Mouse (Mus musculus): Measurements from ENCODE around the gene Cdyl2. TPM values are rescaled to one million over a fixed set of nuclear protein-coding genes. Genes with fewer than 3 reads are reported as not detected.

Gene Cdyl2
- polyA plus RNA-seq, 1 experiment from 2014 or later = 8.6 TPM

DNA sequence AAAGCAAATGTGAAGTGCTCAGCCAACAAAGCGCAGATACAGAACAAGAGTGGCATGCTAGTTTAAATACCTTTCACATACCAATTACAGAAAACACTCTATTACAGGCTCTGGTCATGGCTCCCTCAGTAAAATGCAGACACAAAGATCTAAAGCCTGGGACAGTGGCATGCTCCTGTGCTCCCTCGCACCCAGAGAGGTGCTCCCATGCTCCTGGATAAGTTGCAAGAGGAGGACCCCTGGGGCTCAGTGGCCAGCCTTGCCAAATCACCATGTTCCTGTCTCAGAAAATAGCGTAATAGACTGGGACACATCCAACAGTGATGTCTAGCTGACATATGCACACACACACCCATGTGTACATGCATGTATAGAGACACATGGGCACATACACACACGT, 98.4 kb downstream of the Cdyl2 start:
- H3K27ac ChIP-seq = no peak overlapping the region
- no peaks in the 10 kb centered on the region for H3K36me3 ChIP-seq (replicated peaks)
- H3K27me3 ChIP-seq (ENCODE audit: poor library complexity, severe bottlenecking) = no peaks in the 10 kb centered on the region
- no peak overlapping the region for H3K4me3 ChIP-seq
- WGBS = 90% methylated on average over 4 of the region's 4 CpGs
- H3K9me3 ChIP-seq = no peaks in the 10 kb centered on the region
- DNase-seq (ENCODE audit: extremely low spot score, low spot score) = no peak
- no peaks in the 10 kb centered on the region for H3K4me1 ChIP-seq

DNA sequence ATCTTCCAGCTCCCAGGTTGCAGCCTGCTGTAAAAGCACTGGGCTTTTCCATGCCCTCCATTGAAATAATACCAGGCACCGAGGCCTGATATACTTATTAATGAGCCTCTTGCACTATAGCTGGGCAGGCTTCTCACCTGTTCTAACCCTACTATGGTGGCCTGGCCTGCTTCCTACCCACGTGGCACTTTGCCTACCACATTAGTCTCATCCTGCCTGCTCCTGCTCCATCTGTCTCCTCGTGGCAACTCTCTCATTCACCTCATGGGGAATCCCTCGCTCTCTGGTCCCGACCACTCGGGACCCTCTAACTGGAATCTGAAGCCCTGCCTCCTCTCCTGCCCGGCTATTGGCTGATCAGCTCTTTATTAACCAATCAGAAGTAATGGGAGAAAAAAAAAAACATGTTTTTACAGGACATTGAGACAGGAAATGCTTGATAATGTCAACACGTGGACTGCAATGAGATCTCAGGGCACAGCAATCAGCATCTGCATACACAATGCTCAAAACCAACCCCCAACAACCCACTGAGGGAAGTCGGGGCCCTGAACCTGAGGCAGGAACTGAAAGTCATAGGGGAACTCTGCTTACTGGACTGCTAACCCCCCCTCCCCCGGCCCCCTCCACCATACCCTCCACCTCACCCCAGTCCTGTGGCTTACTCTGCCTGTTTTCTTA, 99.2 kb downstream of the Cdyl2 start:
- Histone ChIP-seq H3K36me3 (replicated peaks) (no peaks in the 10 kb centered on the region), H3K27me3 (ENCODE audit: poor library complexity, severe bottlenecking) (no peaks in the 10 kb centered on the region), H3K9me3 (no peaks in the 10 kb centered on the region), H3K27ac (no peak overlapping the region), H3K4me1 (no peaks in the 10 kb centered on the region), H3K4me3 (no peak overlapping the region)
- 74% methylated on average over 10 of the region's 10 CpGs for WGBS
- DNase-seq (ENCODE audit: extremely low spot score, low spot score) = no peak

DNA sequence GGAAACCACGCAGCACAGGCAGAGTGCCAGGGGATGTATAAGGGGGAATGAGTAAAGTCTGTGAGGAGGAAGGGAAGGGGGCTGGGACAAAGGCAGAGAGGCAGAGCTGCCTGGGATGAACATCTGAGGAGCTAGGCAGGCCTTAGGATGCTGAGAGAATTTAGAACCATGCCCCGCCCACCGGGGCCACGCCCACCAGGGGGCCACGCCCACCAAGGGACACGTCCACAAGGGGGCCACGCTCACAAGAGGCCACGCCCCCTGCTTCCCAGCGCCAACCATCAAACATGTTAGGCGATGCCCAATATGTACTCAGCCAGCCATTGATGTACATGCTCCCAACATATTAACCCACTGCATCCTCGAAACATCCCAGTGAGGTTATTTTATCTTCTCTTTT, 102.7 kb downstream of the Cdyl2 start:
- H3K27ac ChIP-seq = no peak overlapping the region
- H3K27me3 ChIP-seq (ENCODE audit: poor library complexity, severe bottlenecking) = no peaks in the 10 kb centered on the region
- H3K4me1 ChIP-seq = no peaks in the 10 kb centered on the region
- no peaks in the 10 kb centered on the region for H3K9me3 ChIP-seq
- no peak for DNase-seq (ENCODE audit: extremely low spot score, low spot score)
- WGBS = 37% methylated on average over 11 of the region's 11 CpGs
- H3K36me3 ChIP-seq (replicated peaks) = no peaks in the 10 kb centered on the region
- no peak overlapping the region for H3K4me3 ChIP-seq

DNA sequence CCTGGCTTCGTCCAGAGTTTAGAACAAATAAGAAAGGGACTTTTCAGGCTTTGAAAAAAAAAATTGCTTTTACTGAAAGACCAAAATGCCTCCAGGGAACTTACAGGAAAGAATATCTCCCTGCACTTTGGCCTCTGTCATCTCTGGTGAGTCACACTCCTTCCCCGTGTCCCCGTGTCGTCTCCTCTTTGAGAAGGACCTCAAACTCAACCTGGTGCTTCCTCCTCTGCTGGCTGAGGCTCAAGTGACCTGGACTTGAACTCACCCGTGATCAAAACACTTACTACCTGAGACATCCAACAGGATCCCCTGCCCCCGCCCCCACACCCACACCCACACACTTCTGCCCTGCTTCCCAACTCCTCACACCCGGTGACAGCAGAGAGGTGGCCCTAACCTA, 103.8 kb downstream of the Cdyl2 start:
- 89% methylated on average over 7 of the region's 7 CpGs for WGBS
- Histone ChIP-seq H3K27ac (no peak overlapping the region), H3K4me1 (no peaks in the 10 kb centered on the region), H3K9me3 (no peaks in the 10 kb centered on the region), H3K36me3 (replicated peaks) (no peaks in the 10 kb centered on the region), H3K27me3 (ENCODE audit: poor library complexity, severe bottlenecking) (no peaks in the 10 kb centered on the region), H3K4me3 (no peak overlapping the region)
- no peak for DNase-seq (ENCODE audit: extremely low spot score, low spot score)

DNA sequence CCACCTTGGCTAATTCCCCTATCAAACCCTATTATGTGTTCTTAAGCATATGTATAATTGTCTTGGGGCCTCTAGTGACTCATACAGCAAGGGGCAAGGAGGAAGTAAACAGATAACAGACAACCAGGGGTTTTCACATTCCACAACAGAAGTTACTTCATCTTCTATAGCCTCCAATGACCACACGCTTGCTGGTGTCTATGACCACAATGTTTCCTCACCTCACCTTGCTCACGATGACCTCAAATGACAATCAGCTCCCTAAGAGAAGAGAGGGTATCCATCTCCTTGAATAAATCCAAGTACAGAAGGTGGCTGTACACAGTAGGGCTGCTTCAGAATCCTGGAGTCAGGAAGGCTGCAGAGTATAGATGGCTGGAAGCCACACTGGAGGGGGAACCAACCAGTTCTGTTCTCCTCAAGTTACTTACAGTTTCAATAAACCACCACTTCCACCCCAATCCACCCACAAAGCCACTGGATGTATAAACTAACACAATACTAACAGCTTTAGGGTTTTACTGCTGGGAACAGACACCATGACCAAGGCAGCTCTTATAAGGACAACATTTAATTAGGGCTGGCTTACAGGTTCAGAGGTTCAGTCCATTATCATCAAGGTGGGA, 104.8 kb downstream of the Cdyl2 start:
- 96% methylated on average over 2 of the region's 2 CpGs for WGBS
- no peak overlapping the region for H3K4me3 ChIP-seq
- DNase-seq (ENCODE audit: extremely low spot score, low spot score) = no peak
- H3K27me3 ChIP-seq (ENCODE audit: poor library complexity, severe bottlenecking) = no peaks in the 10 kb centered on the region
- no peak overlapping the region for H3K27ac ChIP-seq
- no peaks in the 10 kb centered on the region for H3K4me1 ChIP-seq
- no peaks in the 10 kb centered on the region for H3K9me3 ChIP-seq
- no peaks in the 10 kb centered on the region for H3K36me3 ChIP-seq (replicated peaks)

DNA sequence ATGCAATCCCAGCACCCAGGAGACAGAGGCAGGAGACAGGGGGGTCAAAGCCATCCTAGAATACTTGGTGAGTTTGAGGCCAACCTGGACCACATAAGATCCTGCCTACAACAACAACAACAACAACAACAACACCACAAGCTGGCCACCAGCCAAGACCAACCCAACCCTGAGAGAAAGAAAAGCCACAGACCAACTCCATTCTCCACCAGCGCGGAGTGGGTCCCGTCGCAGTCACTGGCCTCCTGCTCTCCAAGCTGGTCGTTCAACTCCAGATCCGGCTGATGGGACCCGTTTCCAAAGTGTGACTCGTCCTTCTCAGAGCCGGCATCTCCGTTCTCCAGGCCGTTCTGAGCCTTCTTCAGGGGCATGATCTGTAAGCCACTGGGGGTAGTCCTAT, 109.2 kb downstream of the Cdyl2 start:
- Histone ChIP-seq H3K4me1 (no peaks in the 10 kb centered on the region), H3K4me3 (no peak overlapping the region), H3K27me3 (ENCODE audit: poor library complexity, severe bottlenecking) (no peaks in the 10 kb centered on the region), H3K36me3 (replicated peaks) (no peaks in the 10 kb centered on the region), H3K9me3 (no peaks in the 10 kb centered on the region), H3K27ac (no peak overlapping the region)
- 94% methylated on average over 11 of the region's 11 CpGs for WGBS
- no peak for DNase-seq (ENCODE audit: extremely low spot score, low spot score)

DNA sequence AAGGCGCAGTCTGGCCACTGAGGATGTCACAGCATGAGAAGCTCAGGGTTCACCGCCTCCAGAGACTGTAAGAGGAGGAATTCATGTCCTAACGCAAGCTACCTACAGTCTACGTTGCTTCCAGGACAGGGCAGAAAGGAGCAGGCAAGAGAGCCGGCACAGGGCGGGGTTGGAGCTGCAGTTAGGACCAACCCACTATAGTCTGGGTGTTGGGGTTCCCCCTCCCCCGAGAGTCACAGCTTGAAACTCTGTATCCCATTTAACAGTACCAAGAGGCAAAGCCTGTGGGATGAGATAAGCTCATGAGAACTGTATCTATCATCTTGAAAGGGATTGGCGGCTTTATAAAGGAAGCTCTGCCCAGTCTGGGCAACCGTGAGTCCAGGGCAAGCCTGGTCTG, 110.5 kb downstream of the Cdyl2 start:
- H3K4me3 ChIP-seq = no peak overlapping the region
- 82% methylated on average over 9 of the region's 9 CpGs for WGBS
- no peaks in the 10 kb centered on the region for H3K27me3 ChIP-seq (ENCODE audit: poor library complexity, severe bottlenecking)
- H3K9me3 ChIP-seq = no peaks in the 10 kb centered on the region
- no peaks in the 10 kb centered on the region for H3K4me1 ChIP-seq
- H3K27ac ChIP-seq = no peak overlapping the region
- no peaks in the 10 kb centered on the region for H3K36me3 ChIP-seq (replicated peaks)
- DNase-seq (ENCODE audit: extremely low spot score, low spot score) = no peak

DNA sequence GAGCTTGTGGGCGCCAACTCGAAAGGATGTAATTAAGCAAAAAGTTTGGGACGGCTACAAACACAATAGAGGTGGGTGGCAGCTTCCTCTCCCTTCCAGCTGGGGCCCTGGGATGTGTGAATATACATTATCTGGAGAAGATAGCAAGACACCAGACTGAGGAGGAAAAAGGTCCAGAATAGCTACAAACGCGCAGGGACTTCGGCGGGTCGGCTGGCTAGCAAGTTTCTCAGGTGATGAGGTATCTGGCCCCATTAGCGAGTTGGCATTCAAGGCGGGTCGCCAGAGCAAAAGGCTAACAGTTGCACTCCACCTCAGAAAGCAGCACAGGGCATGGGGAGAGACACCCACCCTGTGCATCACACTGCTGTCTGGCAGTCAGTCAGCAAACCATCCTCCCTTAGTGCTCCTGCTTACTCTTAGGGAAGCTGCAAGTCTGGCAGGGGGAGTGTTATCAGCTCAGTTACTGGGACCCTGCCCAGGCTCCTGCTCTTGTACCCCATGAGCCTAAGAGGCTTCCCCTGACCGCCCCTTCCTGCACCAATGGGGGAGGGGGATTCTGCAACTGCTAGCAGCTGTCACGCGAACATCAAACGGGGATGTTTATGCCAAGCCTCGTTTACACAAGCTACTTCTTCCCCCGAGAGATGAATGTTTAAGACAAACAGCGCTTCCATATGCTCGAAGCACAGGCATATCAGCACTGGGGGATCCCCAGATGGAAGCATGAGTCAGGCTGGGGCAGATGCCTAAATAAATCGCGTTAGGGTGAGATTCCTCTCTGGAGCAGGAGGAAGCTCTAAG, 111.4 kb downstream of the Cdyl2 start:
- H3K36me3 ChIP-seq (replicated peaks) = no peaks in the 10 kb centered on the region
- H3K27me3 ChIP-seq (ENCODE audit: poor library complexity, severe bottlenecking) = no peaks in the 10 kb centered on the region
- WGBS = 84% methylated on average over 21 of the region's 21 CpGs
- H3K27ac ChIP-seq = no peak overlapping the region
- no peak overlapping the region for H3K4me3 ChIP-seq
- H3K9me3 ChIP-seq = no peaks in the 10 kb centered on the region
- no peak for DNase-seq (ENCODE audit: extremely low spot score, low spot score)
- no peaks in the 10 kb centered on the region for H3K4me1 ChIP-seq

DNA sequence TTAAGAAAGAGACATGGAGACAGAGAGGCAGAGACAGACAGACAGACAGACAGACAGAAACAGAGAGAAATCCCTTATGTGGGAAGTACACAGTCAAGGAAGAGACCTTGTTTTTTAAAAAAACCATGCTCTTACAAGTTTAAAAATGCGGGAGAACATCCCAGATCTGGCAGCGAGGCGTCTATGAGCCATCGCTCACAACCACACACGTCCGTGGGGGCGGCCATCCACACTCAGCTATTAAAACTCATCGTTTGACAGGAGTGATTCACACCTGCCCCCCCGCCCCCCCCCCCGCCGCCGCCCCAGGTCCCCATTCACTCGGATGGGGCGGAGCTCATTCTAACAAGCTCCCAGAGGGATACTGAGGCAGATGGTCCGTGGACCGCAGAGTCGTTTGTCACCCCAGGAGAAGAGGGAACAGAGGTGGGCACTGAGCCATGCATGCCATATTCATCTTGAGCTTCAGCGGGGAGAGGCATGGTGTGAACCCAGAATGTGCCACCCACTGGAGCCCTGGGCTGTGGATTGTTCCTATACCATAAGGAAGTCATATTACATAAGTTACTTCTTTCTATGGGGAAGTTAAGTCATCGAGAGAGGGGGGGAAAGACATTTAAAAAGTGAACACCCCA, 113.0 kb downstream of the Cdyl2 start:
- no peaks in the 10 kb centered on the region for H3K9me3 ChIP-seq
- no peak overlapping the region for H3K27ac ChIP-seq
- no peak overlapping the region for H3K4me3 ChIP-seq
- no peaks in the 10 kb centered on the region for H3K36me3 ChIP-seq (replicated peaks)
- no peaks in the 10 kb centered on the region for H3K4me1 ChIP-seq
- H3K27me3 ChIP-seq (ENCODE audit: poor library complexity, severe bottlenecking) = no peaks in the 10 kb centered on the region
- 85% methylated on average over 19 of the region's 19 CpGs for WGBS
- DNase-seq (ENCODE audit: extremely low spot score, low spot score) = no peak

DNA sequence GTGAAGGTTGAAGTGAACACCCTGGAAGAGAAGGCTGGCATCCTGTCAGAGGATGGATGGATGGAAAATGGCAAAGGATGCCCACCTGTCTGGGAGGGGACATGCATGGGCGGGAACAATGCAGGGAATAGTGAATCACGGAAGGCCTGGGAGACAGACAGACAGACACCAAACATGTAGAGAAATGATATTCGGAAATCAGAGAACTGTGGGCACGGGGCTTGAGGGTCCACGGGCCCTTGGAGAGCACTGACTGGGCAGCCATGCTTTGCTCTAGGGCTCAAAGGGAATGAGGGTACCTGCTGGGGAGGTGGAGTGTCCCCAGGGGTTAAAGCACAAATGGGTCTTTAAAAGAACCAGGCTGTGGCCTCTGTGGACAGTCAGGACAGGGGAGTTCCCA, 113.6 kb downstream of the Cdyl2 start:
- no peaks in the 10 kb centered on the region for H3K4me1 ChIP-seq
- H3K27me3 ChIP-seq (ENCODE audit: poor library complexity, severe bottlenecking) = no peaks in the 10 kb centered on the region
- H3K4me3 ChIP-seq = no peak overlapping the region
- H3K9me3 ChIP-seq = no peaks in the 10 kb centered on the region
- no peak for DNase-seq (ENCODE audit: extremely low spot score, low spot score)
- no peak overlapping the region for H3K27ac ChIP-seq
- H3K36me3 ChIP-seq (replicated peaks) = no peaks in the 10 kb centered on the region
- WGBS = 89% methylated on average over 5 of the region's 5 CpGs

DNA sequence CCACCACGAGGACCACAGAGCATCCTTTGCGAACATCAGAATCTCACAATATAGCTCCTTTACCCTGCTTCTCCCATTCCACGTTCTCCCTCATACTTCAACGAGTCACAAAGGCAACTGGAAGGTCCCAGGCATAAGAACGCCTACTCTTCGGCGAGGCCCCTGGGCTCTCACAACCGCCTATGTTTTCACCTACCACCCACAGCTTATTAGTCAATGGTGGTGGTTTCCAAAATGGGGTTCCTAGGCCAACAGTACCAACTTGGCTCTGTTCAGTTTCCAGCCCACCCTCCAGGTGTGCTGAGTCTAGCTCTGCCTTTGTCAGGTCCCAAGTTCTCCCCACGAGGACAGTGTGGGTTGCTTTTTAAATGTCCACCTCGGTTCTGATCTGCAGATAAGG, 114.0 kb downstream of the Cdyl2 start:
- DNase-seq (ENCODE audit: extremely low spot score, low spot score) = no peak
- Histone ChIP-seq H3K9me3 (no peaks in the 10 kb centered on the region), H3K27me3 (ENCODE audit: poor library complexity, severe bottlenecking) (no peaks in the 10 kb centered on the region), H3K27ac (no peak overlapping the region), H3K4me3 (no peak overlapping the region), H3K36me3 (replicated peaks) (no peaks in the 10 kb centered on the region), H3K4me1 (no peaks in the 10 kb centered on the region)
- 89% methylated on average over 10 of the region's 10 CpGs for WGBS

DNA sequence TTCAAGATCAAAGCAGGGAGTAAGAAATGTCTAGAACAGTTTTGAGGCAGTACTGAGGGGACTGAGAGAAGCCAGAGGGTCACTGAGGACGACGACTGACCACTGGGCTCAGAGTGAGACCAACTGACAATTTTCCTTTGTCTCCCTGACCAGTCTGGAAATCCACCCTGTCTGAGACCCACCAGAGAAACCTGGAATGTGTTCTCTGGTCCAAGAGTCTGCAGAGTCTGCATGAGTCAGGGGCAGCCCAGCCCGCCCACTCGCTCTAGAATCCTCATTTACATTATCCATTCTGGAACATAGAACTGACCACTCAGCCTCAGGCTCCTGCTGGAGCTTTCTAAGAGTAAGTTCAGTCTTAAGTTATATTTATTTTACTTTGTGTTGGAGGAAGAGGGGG, 114.9 kb downstream of the Cdyl2 start:
- H3K4me3 ChIP-seq = no peak overlapping the region
- no peak for DNase-seq (ENCODE audit: extremely low spot score, low spot score)
- no peaks in the 10 kb centered on the region for H3K4me1 ChIP-seq
- no peaks in the 10 kb centered on the region for H3K27me3 ChIP-seq (ENCODE audit: poor library complexity, severe bottlenecking)
- H3K36me3 ChIP-seq (replicated peaks) = no peaks in the 10 kb centered on the region
- WGBS = 75% methylated on average over 4 of the region's 4 CpGs
- H3K9me3 ChIP-seq = no peaks in the 10 kb centered on the region
- no peak overlapping the region for H3K27ac ChIP-seq

DNA sequence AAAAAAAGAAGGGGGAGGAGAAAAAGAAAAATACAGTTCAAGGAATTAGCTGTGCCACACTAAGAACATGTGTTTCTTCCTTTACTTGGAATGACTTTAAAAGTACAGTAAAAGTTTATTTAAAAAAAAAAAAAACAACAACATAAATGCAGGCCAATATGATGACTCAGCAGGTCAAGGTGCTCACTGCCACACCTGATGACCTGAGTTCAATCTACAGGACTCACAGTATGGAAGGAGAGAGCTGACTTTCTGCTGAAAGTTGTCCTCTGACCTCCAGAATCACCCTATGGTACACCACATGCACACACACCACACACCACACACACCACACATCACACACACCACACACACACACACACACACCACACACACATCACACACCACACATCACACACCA, 116.4 kb downstream of the Cdyl2 start:
- no peaks in the 10 kb centered on the region for H3K36me3 ChIP-seq (replicated peaks)
- no peak for DNase-seq (ENCODE audit: extremely low spot score, low spot score)
- no peaks in the 10 kb centered on the region for H3K4me1 ChIP-seq
- no peaks in the 10 kb centered on the region for H3K9me3 ChIP-seq
- H3K27ac ChIP-seq = no peak overlapping the region
- no peak overlapping the region for H3K4me3 ChIP-seq
- H3K27me3 ChIP-seq (ENCODE audit: poor library complexity, severe bottlenecking) = no peaks in the 10 kb centered on the region
